Mouse (Mus musculus): ENCODE data around the gene Cap1.

GRCm38 (mm10) chr4:122890881-122891481 is 5.1 kb upstream of the Cap1 start:
- TF ChIP-seq POLR2A (IDR thresholded peaks at IDR 0.05; ENCODE audit: borderline replicate concordance, control insufficient read depth, low read depth, low read length): no peak
- no peak for TF ChIP-seq CTCF (IDR thresholded peaks at IDR 0.05; ENCODE audit: control insufficient read depth, insufficient read depth, low read length)

Measured in bone marrow, adult 2 months (tissue).